Mouse (Mus musculus): Measurements from ENCODE around the gene Klf13. TPM values are rescaled to one million over a fixed set of nuclear protein-coding genes. Genes with fewer than 3 reads are reported as not detected.

Klf13 gene
- total RNA-seq (2021): 100 to 1,000 TPM; 170 to 173 TPM
- long read RNA-seq, experiment 1, full-length matches to known transcripts: 39 of 66 reads
- long read RNA-seq, experiment 1, partial matches to known transcripts: 4 of 66 reads
- long read RNA-seq, experiment 1, other reads (novel, unspliced or antisense): 23 of 66 reads
- long read RNA-seq, experiment 2, full-length matches to known transcripts: 59 of 103 reads
- long read RNA-seq, experiment 2, partial matches to known transcripts: 10 of 103 reads
- long read RNA-seq, experiment 2, other reads (novel, unspliced or antisense): 34 of 103 reads

- DNase-seq (ENCODE audit: low spot score in 2 of 2): peak; percentile 97 to 98
These were observed at the start of gene Klf13 for GRCm38 (mm10) chr7:63938914-63939396. TSS of gene Klf13 (minus strand) at chr7:63938915.

DNA sequence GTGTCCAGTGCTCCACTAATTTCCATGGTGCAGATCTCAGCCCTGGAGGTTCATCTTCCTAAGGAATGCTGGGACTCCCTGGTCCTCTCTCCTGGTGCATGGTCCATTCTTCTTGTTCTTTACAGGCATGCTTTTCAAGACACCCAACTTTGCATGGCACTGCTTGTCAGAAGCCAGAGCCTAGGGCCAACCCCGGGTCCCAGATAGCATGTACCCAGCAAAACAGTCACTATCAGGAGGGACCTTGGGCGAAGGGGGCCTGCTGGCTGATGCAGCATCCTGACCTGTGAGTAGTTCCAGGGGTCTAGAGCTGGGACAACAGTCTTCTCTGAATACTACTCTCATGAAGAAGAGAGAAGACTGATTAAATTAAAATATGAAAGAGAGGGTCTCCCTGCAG, 49.7 kb upstream of the Klf13 start:
- DNase-seq (ENCODE audit: low spot score in 2 of 2): no peak

- peak; percentile 84 to 87 for DNase-seq (ENCODE audit: low spot score in 2 of 2)
These were observed 47.9 kb upstream of the Klf13 start for GRCm38 (mm10) chr7:63986407-63987182.

DNA sequence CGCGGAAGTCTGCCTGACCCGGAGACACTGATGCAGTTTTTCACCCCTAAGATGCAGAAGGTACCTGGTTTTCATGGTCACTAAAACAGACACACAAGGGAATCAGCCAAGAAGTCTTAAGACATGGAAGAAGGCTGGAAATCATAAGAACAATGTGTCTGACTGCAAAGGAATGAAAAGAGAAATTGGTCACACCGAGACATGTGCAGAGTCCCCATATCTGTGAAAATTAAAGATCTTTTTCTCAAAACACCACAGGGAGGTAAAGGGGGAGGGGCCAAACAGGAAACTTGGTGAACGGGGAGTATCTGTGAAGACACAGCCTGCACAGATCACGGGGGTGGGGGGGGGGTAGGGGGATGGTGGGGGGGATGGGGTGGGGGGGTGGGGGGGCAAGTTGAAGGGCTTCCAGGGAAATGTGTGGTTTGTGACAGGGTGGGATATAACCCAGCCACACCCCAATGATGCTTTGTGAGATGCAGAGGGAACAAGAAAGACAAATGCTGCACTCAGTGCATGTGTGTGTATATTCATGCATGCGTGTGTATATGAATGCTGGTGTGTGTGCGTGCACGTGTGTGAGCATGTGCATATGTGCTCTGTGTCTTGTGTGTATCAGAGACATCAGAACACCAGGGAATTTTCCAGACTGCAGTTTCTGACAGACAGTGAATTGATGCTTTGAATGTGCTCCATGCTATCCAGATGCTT, 47.1 kb upstream of the Klf13 start:
- no peak for DNase-seq (ENCODE audit: low spot score in 2 of 2)

DNA sequence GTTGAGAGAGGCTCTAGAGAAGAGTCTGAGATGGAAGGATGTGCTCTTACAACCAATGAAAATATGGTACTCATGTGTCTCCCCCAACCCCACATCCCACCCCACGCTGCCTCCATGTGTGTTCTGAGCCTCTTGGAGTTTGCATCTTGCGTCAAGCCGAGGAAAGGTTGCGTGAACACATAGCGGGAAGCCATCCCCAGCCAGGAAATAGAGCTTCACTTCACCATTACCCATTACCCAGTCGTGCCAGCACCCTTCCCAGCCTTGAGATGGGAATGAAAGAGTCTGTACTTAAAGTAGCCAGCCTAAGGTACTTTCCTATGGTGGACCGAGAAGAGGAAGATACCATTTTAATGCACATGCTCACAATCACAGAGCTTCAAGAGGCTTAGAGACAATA, 46.6 kb upstream of the Klf13 start:
- no peak for DNase-seq (ENCODE audit: low spot score in 2 of 2)

DNA sequence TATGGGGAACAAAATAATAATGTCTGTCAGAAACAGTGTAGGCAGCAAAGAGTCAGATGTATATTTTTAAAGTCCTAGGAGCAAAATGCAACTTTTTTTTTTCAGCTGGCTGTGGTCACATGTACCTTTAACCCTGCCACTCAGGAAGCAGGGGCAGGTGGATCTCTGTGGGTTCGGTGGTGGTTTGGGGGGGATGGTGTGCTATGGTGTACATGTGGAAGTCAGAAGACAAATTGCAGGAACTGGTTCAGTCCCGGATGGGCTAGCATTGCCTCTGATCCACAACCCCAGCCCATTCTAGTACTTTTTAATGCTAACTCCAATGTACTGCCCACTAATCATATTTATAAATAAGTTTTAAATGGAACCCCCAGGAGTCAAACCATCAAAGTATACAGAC, 45.6 kb upstream of the Klf13 start:
- no peak for DNase-seq (ENCODE audit: low spot score in 2 of 2)

GRCm38 (mm10) chr7:63977631-63978030, 38.9 kb upstream of the Klf13 start:
- DNase-seq (ENCODE audit: low spot score in 2 of 2): no peak

DNA sequence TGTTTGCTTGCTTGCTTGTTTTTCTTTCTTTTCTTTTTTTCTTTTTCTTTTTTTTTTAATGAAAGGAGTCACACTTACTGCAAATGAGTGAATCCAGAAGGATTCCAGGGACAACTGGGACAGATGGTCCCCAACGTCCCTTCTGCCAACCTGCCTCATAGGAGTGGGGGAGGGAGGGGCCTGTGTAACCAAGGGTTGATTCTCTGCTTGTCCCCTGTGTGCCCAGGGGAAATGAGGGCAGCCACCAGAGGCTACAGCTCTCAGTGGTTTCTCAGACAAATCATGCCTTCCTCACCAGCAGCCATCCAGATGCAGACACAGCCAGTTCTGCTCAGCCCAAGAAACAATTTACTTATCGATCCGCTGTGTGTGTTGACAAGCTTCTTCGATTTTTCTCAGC, 32.3 kb upstream of the Klf13 start:
- DNase-seq (ENCODE audit: low spot score in 2 of 2): no peak

DNA sequence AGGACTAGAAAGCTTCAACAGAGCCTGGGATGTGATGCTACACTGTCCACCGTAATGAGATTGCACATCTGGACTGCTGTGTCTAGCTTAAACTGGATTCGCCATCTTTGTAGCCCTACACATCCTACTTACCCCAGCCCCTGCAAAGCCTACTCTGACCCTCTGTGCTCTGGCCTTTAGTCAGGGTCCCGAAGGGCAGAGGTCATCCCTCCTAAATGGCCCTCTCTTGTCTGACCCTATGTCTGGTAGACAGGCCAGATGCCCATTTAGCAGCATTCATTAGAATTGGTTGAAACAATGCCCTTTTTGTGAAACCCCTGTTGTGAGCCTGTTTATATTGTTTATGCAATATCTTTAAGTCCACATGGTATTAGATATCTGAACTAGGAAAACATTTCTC, 31.2 kb upstream of the Klf13 start:
- DNase-seq (ENCODE audit: low spot score in 2 of 2): no peak

GRCm38 (mm10) chr7:63965635-63966418, 27.1 kb upstream of the Klf13 start:
- no peak for DNase-seq (ENCODE audit: low spot score in 2 of 2)

DNA sequence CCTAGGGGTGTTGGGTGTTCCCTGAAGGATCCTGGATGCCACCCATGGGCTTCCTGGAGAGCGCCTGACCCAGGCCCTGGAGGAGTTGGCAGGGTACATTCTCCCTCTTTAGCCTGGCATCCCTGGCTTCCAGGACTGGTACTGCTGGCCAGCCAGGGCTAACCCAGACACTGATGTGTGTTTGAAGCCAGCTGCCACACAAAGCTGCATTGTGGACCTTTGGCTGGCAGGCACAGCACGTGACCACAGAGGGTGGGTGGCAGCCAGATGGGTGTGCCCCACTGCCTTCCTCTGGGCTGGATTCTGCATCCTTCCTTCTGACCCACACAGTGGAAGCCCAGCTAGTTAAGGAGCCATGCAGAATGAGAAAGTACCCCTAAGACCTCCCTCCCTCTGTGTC, 26.4 kb upstream of the Klf13 start:
- DNase-seq (ENCODE audit: low spot score in 2 of 2): peak; percentile 73 to 88

GRCm38 (mm10) chr7:63964121-63964520, 25.4 kb upstream of the Klf13 start:
- no peak for DNase-seq (ENCODE audit: low spot score in 2 of 2)

DNA sequence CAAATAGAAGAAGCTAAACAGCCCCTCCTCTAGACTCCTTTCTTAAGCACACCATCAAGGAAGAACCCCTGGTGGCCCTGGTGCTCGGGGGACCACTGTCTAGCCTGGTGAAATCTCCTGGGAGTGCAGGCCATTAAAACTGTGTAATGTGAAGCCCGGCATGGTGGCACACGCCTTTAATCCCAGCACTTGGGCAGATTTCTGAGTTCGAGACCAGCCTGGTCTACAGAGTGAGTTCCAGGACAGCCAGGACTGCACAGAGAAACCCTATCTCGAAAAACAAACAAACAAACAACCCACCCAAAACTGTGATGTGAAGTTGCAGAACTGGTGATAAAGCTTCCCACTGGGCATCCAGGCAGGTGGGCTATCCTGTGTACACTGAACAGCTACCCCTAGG, 24.9 kb upstream of the Klf13 start:
- no peak for DNase-seq (ENCODE audit: low spot score in 2 of 2)

DNA sequence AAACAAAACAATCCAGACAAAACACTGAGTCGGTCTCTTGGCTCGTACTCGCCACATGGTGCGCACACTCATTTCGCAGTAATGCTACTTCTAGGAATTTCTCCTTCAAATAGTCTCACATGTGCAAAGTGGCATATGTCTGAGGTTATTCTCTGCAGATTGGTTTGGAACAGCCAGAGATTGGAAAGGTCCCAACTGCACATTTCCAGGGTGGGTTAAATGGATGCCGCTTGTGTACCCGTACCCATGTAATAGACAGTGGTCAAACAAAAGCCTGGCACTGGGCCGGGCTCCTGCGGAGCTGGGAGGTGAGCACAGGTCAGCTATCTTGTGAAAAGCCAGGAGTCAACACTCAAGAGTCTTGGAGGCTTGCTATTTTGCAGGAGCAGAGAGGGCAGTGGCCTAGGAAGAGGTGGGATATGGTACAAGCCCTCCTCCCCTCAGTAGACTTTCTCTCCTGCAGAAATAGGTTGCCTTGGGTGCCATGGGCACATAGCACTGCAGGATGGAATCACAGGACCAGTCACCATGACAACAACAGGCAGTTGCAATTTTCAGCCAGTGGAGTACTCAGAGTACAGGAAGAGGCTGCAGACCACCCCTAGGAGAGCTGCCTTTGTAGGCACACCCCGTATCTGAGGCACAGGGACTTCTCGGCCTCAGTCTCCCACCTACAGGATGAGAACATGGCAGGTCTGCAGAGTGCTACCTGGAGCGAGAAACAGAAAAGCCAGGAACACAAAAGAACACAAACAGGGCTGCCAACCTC, 19.3 kb upstream of the Klf13 start:
- peak; percentile 60 to 74 for DNase-seq (ENCODE audit: low spot score in 2 of 2)

DNA sequence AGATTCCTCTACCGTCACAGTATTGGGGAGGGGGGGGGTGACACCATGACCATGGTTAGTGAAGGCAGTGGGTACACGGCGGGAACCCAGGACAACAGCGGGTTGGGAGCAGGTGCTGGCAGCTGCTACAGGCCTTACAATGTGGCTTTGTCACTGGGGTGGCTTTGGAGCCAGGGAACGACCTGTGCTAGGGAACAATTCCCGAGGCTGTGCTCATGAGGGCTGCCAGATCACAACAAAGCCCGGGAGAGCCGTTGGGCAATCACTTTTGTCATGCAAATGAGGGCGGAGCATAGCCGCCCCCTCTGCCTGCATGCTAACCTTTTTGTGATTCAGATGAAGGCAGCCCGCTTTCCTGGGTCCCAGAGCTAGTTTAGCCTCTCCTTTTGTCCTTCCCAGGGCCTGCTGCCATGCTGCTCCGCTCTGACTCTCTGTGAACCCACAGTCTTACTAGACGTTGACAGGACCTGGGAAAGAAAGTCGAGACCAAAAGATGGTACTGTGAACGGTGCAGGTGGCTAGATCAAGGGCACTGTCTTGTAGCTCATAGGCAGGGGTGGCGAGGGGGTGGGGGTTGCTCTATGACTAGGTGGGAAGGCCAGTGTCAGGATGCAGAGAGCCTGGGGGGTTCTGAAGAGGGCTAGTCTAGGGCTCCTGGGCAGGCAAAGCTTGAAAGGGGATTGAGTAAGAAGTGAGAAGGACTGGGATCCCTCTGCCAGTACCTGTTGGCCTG, 18.4 kb upstream of the Klf13 start:
- peak; percentile 53 to 87 for DNase-seq (ENCODE audit: low spot score in 2 of 2)

GRCm38 (mm10) chr7:63956138-63956823, 17.6 kb upstream of the Klf13 start:
- no peak for DNase-seq (ENCODE audit: low spot score in 2 of 2)

- no peak for DNase-seq (ENCODE audit: low spot score in 2 of 2)
These were observed 16.7 kb upstream of the Klf13 start for GRCm38 (mm10) chr7:63955440-63955839.

DNA sequence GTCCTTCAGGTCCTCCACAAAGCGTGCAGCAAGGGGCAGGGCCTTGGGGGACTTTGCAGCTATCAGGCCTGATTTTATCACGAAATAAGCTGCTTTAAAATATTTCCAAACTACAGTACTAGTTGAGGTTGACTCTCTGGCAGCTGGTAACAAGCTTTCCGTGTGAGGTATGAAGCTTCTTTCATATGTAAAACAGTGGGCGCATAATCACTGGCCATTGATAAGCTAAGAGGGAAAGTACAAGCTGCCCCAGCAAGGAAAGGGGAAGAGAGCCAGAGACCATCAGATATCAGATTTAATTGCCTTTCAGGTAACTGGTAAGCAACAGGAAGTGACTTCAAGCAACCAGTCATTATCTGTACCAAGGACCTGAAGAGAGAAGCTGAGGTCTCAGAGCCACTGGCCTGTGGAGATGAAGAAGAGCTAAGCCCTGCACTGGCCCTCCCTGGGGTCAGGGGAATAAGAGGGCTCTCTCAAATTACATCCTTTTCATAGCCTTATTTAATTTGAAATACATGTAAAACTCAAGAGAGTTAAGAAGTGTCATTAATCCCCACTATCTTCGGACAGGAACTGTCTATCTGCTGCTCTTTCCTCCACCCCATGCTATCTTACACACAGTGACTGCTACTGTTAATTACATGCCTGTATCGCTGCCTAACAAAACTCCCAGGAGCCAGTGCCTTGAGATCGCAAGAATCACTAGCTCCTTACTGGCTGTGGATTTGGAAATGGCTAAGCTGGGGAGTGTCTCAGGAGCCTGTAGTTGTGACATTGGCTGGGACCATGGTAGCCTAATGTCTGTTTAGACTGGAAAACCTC, 13.6 kb upstream of the Klf13 start:
- DNase-seq (ENCODE audit: low spot score in 2 of 2): no peak
